8 mouse cellular contexts compared by ENCODE assay signal in the genomic region with DNA sequence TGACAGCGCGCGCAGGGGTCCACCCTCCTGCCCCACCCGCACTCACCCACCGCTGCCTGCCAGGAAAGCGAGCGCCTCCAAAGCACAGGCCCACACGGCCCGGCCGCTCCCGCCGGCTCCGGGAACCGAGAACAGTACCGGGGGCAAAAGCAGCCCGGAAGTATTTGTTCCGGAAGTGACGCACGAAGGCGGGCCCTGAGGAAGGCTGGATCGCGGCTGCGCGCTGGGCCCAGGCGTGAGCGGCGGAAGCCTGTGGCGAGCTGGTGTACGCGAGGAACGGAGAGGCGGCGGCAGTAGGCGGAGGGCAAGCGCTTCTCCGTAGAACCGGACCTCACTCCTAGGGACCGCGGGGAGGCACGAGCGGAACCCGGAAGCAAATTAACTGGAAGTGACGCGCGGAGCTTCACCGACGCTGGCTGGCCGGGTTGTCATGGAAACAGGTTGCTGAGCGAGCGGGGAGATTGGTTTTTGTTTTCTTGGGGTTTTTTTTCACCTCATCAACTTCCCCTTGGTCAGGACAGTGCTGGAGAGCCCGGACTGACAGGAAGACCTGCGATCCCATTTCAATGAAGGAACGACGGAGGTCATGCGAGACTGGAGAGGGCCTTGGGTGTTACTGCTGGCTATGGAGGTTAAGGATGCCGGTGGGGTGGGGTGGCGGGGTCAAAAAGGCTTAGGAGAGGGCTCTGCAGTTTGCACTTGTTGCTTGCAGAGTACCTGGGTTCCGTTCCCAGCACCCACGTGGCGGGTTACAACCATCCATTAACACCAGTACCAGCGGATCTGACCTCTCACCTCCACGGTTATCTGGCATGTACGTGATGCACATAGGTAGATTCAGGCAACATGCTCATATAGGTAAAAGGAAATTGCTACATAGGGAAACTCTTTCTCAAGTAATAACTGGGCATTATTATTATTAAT. TPM values are rescaled to one million over a fixed set of nuclear protein-coding genes. Genes with fewer than 3 reads are reported as not detected.
DNase-seq lines count a peak whose midpoint lies in the region; ATAC-seq and TF ChIP-seq lines count a peak whose summit lies in the region.

A gene (minus strand): TSS at position 175 of the 924 bp plus-strand sequence.

- 2% methylated on average over 62 of the region's 63 CpGs for WGBS in forebrain, embryonic 16.5 days
- WGBS in lung, embryonic 14.5 days: under 1% methylated on average over 63 of the region's 63 CpGs
- 1% methylated on average over 63 of the region's 63 CpGs for WGBS in olfactory bulb, adult 2 months
- 3% methylated on average over 63 of the region's 63 CpGs for WGBS in thymus, adult 2 months

- peak within 1 kb of the TSS; percentile 87 for H3K9ac ChIP-seq in ES-E14 (ENCODE audit: insufficient read depth, low read depth, low read length, poor library complexity, severe bottlenecking)
- peak within 1 kb of the TSS; percentile 92 for H3K9ac ChIP-seq in forebrain, embryonic 16.5 days (replicated peaks; ENCODE audit: low read depth, low read length)
- H3K9ac ChIP-seq in lung, embryonic 14.5 days: peak within 1 kb of the TSS; percentile 91

- no peaks in the 10 kb centered on the region for H3K36me3 ChIP-seq in ES-E14 (ENCODE audit: control insufficient read depth, insufficient read depth, low read length, poor library complexity, severe bottlenecking)
- no peaks in the 10 kb centered on the region for H3K36me3 ChIP-seq in forebrain, embryonic 16.5 days (ENCODE audit: control insufficient read depth, insufficient read depth)
- peaks cover 4% of the 10 kb centered on the region; the same call in 1 of the 2 replicates for H3K36me3 ChIP-seq in lung, embryonic 14.5 days (ENCODE audit: insufficient read depth)
- H3K36me3 ChIP-seq in thymus, adult 2 months (ENCODE audit: control insufficient read depth, insufficient read depth, low read length): no peaks in the 10 kb centered on the region

- H3K4me3 ChIP-seq in ES-E14 (ENCODE audit: insufficient read depth in 1 of 2, low read depth in 1 of 2, low read length in 2 of 2, poor library complexity in 1 of 2, severe bottlenecking in 1 of 2): peak within 1 kb of the TSS; percentile 84 to 88
- H3K4me3 ChIP-seq in forebrain, embryonic 16.5 days (replicated peaks; ENCODE audit: low read length): peak within 1 kb of the TSS; percentile 100
- H3K4me3 ChIP-seq in layer of hippocampus, adult 2 months: peak within 1 kb of the TSS; percentile 92
- peak within 1 kb of the TSS; percentile 100 for H3K4me3 ChIP-seq in lung, embryonic 14.5 days (ENCODE audit: low read depth, low read length)
- H3K4me3 ChIP-seq in olfactory bulb, adult 2 months (ENCODE audit: insufficient read depth, low read depth, low read length): peak within 1 kb of the TSS; percentile 67
- peak within 1 kb of the TSS; percentile 62 for H3K4me3 ChIP-seq in thymus, adult 2 months (ENCODE audit: control insufficient read depth, insufficient read depth, low read length)

- peaks cover 0 to 12% of the 10 kb centered on the region in 2 experiments; a peak in 1 of 4 replicates for H3K4me1 ChIP-seq in ES-E14 (ENCODE audit: control insufficient read depth in 2 of 2, insufficient read depth in 2 of 2, low read length in 2 of 2, poor library complexity in 1 of 2)
- H3K4me1 ChIP-seq in forebrain, embryonic 16.5 days (replicated peaks; ENCODE audit: control insufficient read depth, insufficient read depth, low read length): peaks cover 28% of the 10 kb centered on the region
- H3K4me1 ChIP-seq in lung, embryonic 14.5 days (ENCODE audit: insufficient read depth): peaks cover 7% of the 10 kb centered on the region
- peaks cover 16% of the 10 kb centered on the region for H3K4me1 ChIP-seq in olfactory bulb, adult 2 months (ENCODE audit: control insufficient read depth, insufficient read depth, low read length)
- peaks cover 20% of the 10 kb centered on the region for H3K4me1 ChIP-seq in thymus, adult 2 months (replicated peaks; ENCODE audit: control insufficient read depth, insufficient read depth, low read length)

- H3K27me3 ChIP-seq in forebrain, embryonic 16.5 days (replicated peaks; ENCODE audit: control insufficient read depth, insufficient read depth, low read length): no peaks in the 10 kb centered on the region
- H3K27me3 ChIP-seq in lung, embryonic 14.5 days (ENCODE audit: insufficient read depth, low read length): no peaks in the 10 kb centered on the region
- no peaks in the 10 kb centered on the region for H3K27me3 ChIP-seq in thymus, adult 2 months (ENCODE audit: control insufficient read depth, insufficient read depth, low read length)

- H3K27ac ChIP-seq in ES-E14 (ENCODE audit: insufficient read depth, low read depth, low read length, poor library complexity, severe bottlenecking): peak within 1 kb of the TSS; percentile 79
- H3K27ac ChIP-seq in forebrain, embryonic 16.5 days (ENCODE audit: low read length): peak within 1 kb of the TSS; percentile 99
- H3K27ac ChIP-seq in layer of hippocampus, adult 2 months: peak within 1 kb of the TSS; percentile 98
- H3K27ac ChIP-seq in lung, embryonic 14.5 days (ENCODE audit: low read depth): peak within 1 kb of the TSS; percentile 97
- H3K27ac ChIP-seq in olfactory bulb, adult 2 months (ENCODE audit: insufficient read depth, low read depth, low read length): peak within 1 kb of the TSS; percentile 97
- H3K27ac ChIP-seq in thymus, adult 2 months (ENCODE audit: control insufficient read depth, insufficient read depth, low read length): peak within 1 kb of the TSS; percentile 35

- in situ Hi-C loops in ES-E14 (cut with MboI; ENCODE audit: low sequenced_read_pairs in 2 of 2, unreplicated experiment in 2 of 2): no loop called here

- TF ChIP-seq CTCF in layer of hippocampus, adult 2 months (conservative IDR thresholded peaks at IDR 0.05): no peak
- TF ChIP-seq CTCF in lung, embryonic 14.5 days (IDR thresholded peaks at IDR 0.05; ENCODE audit: low read depth): no peak
- TF ChIP-seq CTCF in olfactory bulb, adult 2 months (IDR thresholded peaks at IDR 0.05; ENCODE audit: insufficient read depth, low read depth, low read length): no peak
- peak; percentile 37; the same call in 1 of the 2 replicates for TF ChIP-seq CTCF in thymus, adult 2 months (IDR thresholded peaks at IDR 0.05; ENCODE audit: borderline replicate concordance, control insufficient read depth, extremely low read depth, insufficient read depth, low read length, poor library complexity)

- H3K9me3 ChIP-seq in ES-E14 (ENCODE audit: control insufficient read depth, insufficient read depth, low read depth, low read length): no peaks in the 10 kb centered on the region
- no peaks in the 10 kb centered on the region for H3K9me3 ChIP-seq in forebrain, embryonic 16.5 days (ENCODE audit: control insufficient read depth, low read length)
- H3K9me3 ChIP-seq in lung, embryonic 14.5 days (ENCODE audit: low read depth, low read length): no peaks in the 10 kb centered on the region

- intact Hi-C loops in heart, postnatal 36 days (cut with DNase I): loop anchor here (5.0 kb wide), 1 partner anchor 431 kb away; a partner anchor contains a TSS

- peak within 1 kb of the TSS; percentile 98 for H3K4me2 ChIP-seq in forebrain, embryonic 16.5 days (ENCODE audit: low read length)
- peak within 1 kb of the TSS; percentile 91 for H3K4me2 ChIP-seq in lung, embryonic 14.5 days

- TF ChIP-seq POLR2A in olfactory bulb, adult 2 months (IDR thresholded peaks at IDR 0.05; ENCODE audit: insufficient read depth, low read depth, low read length): peak; percentile 79
- TF ChIP-seq POLR2A in thymus, adult 2 months (IDR thresholded peaks at IDR 0.05; ENCODE audit: control insufficient read depth, extremely low read depth, insufficient read depth, low read length, poor library complexity): peak; percentile 58; the same call in 1 of the 2 replicates

- DNase-seq in ES-E14 (ENCODE audit: low read depth, low spot score): peak; percentile 70
- DNase-seq in cerebellum, adult 11-12 months: peak; percentile 93
- peak; percentile 97 to 98 for DNase-seq in heart, postnatal 36 days
- peak; percentile 92 for DNase-seq in layer of hippocampus, adult 2 months (ENCODE audit: low spot score in 2 of 2)
- peak; percentile 94 for DNase-seq in lung, embryonic 14.5 days
- peak; percentile 94 for DNase-seq in thymus, adult 2 months

- ATAC-seq in forebrain, embryonic 16.5 days: peak; percentile 90
- peak; percentile 90 for ATAC-seq in lung, embryonic 14.5 days (ENCODE audit: insufficient read depth)

TF ChIP-seq in ES-E14, 5 proteins besides CTCF, POLR2A, EP300 and RAD21:
- TF ChIP-seq MAFK (IDR thresholded peaks at IDR 0.05; ENCODE audit: insufficient read depth, low read depth, low read length) (no peak), ZNF384 (IDR thresholded peaks at IDR 0.05; ENCODE audit: low read depth, low read length) (0 out of 2 replicates have a peak, but pooled peaks have one; percentile 56), ZC3H11A (IDR thresholded peaks at IDR 0.05; ENCODE audit: borderline replicate concordance, low read depth, low read length) (no peak), HCFC1 (IDR thresholded peaks at IDR 0.05; ENCODE audit: borderline replicate concordance, insufficient read depth, low read length) (peak; percentile 67), CHD2 (IDR thresholded peaks at IDR 0.05; ENCODE audit: low read depth, low read length) (no peak)

RNA-seq across cellular contexts. Expression of the gene that starts here (rescaled TPM):
- total RNA-seq in ES-E14 (2012; rRNA removed): 10.0 and 11.0 TPM in 2 replicates
- polyA plus RNA-seq in forebrain, embryonic 16.5 days (2015; fragmentation: Nextera tagmentation; extraction: Ambion mirVana): 34.8 and 37.6 TPM in 2 replicates
- total RNA-seq in heart, postnatal 36 days (2021): 10 to 100 TPM; 13.6 to 14.6 TPM
- total RNA-seq in layer of hippocampus, adult 2 months (2021): 10 to 100 TPM; 80.9 to 82.4 TPM
- polyA plus RNA-seq in lung, embryonic 14.5 days (2014; fragmentation: Nextera tagmentation; extraction: Ambion mirVana): 15.6 and 16.4 TPM in 2 replicates
- not detected in 2 replicates for polyA plus RNA-seq in olfactory bulb, adult 2 months (2012; ENCODE audit: insufficient read depth, insufficient read length, low replicate concordance, missing spikeins)
- 60.6 and 65.2 TPM in 2 replicates for polyA plus RNA-seq in thymus, adult 2 months (2012; rRNA removed)

Comparison
In these comparisons a context has a peak if more than half of its experiments do, and no peak if none do; other contexts are left out.
1. Peak in every context shown above with its lines: DNase-seq, ATAC-seq, H3K4me3 ChIP-seq and H3K27ac ChIP-seq.
2. RNA of the gene that starts here (polyA plus RNA-seq): 60.6 to 65.2 TPM in thymus, adult 2 months, 34.8 to 37.6 TPM in forebrain, embryonic 16.5 days and 15.6 to 16.4 TPM in lung, embryonic 14.5 days; not detected in olfactory bulb, adult 2 months; every median in the first group is over 10 times any median in the second.
3. H3K27ac ChIP-seq: peak in every context shown above with its lines; median percentile 99 in forebrain, embryonic 16.5 days; 98 in layer of hippocampus, adult 2 months; 97 in lung, embryonic 14.5 days; 97 in olfactory bulb, adult 2 months; 79 in ES-E14; 35 in thymus, adult 2 months.